Mouse (Mus musculus) naive thymus-derived CD4-positive, alpha-beta T cell, adult 2 months (primary cell): Measurements from ENCODE around the gene Ago1.
A peak's percentile ranks its signal among the peaks of the same experiment; 100 is the strongest.

ENCODE experiments used
- DNase-seq: peaks from one replicate; pipeline ENCODE4 v3.0.0-alpha.2; 2011; ENCODE audit warnings: low read depth

The Ago1 gene

DNA sequence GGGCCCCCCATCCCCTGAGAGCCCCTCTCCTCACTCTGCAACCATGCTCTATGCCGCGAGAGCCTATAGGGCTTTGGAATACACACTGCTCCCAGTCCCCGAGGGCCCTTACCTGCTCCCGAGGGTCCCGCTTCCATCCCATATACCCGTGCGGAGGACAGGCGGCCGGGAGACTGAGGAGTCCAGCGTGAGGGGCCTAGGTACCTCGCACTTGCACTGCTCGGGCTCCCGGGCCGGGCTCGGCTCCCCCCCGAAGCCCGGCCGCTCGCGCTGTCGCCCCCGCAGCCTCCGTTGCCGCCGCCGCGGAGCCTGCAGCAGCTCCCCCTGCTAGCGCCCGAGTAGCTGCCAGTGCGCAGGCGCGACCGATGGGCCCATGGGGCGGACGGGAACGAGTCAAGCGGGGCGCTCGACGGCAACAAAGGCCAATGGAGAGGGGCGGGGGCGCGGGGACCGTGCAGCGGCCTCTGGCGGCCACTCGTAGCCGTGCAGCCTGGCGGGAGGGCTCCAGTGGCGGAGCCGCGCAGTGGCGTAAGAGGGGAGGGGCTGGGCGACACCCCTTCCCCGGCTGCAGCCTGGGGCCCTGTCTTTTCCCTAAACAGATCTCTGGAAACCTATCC lies at the start of gene Ago1:
TSS of gene Ago1 (minus strand) at position 299 of the 617 bp plus-strand sequence.
- peak; percentile 97 for DNase-seq

DNA sequence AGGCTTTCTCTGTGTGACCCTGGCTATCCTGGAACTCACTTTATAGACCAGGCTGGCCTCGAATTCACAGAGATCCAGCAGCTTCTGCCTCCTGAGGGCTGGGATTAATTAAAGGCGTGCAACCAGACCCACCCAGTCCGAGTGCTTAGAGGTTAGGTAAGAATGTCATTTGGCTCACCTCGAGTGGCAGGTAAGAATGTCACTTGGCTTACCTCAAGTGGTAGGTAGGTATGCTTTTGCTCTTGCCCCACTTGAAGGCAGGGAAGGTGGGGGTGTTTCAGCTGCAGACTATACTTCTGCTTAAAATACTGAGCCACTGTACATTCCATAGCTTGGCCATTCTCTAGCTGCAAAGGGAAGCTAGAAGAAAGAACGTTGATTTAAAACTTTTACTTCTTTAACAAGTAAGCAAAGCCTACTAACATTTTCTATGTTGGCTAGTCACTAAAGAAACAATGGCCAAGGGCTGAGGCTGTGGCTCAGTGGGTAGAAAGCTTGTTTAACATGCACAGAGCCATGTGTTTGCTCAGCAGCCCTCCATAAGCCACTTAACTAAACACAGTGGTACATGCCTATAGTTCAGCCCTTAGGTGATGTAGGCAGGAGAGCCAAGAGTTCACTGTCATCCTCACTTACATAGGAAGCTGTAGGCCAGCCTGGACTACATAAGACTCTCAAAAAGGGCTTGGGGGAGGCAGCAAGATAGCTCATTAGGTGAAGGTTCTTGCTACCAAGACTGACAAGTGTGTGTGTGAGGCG lies 44.1 kb upstream of the Ago1 start:
- no peak for DNase-seq

DNA sequence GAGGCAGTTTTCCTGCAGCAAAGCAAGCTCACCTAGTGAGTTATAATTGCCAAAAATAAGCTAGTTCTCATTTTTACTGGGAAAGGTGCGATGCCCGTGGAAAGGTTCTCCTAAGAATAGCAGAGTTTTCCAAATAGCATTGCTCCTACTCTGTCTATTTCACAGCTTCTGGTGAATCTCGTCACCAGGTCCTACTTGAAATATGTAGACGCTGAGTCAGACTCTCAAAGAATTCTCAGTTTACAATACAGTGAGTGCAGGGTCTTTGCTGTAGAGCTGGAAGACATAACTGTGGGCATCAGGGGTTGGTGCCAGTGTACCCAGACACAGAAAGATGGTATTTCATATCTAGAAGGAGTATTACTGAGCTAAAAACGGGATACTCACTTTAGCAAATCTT lies 42.6 kb upstream of the Ago1 start:
- no peak for DNase-seq

DNA sequence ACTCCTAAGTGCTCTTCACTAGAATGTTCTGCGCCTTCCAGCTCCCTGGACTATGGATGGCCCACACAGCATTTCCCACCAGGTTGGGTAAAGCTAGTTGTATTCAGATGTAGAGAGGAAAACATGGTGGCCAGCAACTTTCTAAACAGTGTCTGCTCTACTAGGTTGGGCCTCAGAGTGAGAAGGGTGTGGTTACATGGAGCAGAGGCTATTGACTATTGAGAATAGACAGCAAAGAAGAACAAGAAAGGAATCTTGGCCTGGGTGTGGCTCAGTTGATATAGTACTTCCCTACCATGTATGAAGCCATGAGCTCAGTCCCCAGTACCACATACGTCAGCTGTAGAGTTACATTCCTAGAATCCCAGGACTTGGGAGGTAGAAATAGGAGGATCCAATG lies 40.7 kb upstream of the Ago1 start:
- no peak for DNase-seq

DNA sequence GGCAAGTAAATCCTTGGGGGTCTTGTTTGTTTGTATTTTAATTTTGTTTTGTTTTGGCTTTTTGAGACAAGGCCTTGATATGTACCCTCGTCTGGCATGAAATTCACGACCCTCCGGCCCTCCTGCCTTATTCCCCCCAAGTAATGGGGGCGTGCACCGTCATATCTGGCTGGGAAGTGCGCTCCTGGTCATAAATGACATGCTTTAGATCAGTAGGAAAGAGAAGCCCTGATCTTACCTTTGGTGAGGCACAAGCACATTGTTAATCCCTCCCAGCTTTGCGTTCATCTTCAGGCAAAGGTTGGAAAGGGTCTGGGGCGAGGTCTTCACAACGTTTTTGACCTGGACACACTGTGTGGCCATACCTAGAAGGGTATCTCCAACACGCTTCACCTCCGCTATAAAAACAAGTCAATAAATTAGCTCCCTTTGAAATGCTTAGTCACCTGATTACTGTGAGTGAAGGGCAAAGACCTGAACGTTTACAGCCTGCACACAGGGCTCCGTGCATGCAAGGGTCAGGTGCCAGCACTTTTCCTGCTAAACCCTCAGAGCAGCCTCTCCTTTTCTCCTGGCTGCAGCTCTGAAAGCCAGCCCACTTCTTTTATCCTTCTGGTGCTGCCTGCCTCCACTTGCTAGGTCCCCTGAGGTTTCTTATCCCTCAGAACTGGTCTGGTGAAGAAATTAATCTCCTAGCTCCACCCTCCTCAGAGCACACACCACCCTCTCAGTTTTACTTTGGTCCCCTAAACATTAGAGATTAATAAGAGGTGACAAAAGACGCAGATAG lies 39.9 kb upstream of the Ago1 start:
- no peak for DNase-seq

DNA sequence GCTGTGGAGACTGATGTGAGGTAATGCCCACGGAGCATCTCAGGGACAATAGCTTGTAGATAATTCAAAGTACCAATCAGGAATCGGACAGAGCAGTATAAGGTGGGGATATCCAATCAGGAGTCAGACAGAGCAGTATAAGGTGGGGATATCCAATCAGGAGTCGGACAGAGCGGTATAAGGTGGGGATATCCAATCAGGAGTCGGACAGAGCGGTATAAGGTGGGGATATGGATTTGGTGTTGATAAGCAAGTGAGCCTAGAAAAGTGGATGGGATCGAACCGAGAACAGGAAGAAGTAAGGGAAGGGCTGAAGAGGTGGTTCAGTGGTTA lies 34.6 kb upstream of the Ago1 start:
- DNase-seq: no peak

DNA sequence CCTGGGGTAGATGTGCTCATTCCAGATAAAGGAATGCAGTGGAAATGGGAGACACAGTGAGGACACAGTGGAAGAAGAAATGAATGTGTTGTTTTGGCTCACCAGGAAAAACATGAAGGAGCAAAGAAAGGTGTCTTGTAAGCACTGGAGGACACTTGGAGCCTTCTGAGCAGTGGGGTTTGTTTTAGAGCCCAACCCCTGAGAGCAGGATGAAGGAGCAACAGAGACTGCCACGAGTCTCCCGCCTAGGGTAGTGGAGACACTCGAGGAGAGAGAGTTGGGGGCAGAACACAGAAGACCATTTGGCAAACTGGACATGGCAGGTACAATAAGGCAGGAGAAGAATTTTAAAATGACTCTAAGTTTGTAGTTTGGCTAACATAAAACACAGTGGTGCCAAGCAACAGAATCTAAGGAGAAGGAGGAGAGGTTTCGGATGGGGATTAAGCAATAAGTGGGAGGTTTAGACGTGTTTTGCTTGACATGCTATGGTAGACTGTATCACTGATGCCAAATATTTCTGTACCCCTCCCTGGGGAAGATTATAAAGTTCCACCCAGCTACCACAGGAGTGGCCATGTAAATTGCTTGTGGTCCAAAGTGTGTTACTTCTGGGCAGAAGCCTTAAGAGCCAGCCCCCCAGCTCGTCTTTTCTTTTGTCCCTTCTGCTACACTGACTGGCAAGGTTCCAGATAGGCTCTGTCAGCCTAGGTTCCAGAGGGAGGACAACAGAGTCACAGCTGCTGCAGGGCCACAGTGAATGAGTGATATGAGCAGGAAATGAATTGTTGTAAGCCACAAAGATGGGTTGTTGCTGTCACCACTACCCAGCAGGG lies 34.0 kb upstream of the Ago1 start:
- no peak for DNase-seq

DNA sequence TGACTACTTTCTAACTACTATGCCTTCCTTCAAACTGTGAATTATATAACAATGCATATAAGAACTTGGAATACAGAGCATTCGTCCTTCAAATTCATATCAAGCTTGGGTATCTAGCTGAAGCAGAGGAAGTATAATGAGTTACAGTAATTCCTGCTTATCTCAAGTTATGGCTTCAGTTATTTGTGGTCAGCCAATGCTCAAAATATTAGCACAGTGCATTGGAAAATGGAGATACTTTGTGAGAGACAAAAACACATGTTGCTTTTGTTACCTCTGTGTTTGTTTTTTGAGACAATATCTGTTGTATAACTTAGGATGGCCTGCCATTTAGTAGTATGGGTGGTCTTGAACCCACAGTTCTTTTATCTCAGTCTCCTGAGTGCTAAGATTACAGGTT lies 30.2 kb upstream of the Ago1 start:
- no peak for DNase-seq

DNA sequence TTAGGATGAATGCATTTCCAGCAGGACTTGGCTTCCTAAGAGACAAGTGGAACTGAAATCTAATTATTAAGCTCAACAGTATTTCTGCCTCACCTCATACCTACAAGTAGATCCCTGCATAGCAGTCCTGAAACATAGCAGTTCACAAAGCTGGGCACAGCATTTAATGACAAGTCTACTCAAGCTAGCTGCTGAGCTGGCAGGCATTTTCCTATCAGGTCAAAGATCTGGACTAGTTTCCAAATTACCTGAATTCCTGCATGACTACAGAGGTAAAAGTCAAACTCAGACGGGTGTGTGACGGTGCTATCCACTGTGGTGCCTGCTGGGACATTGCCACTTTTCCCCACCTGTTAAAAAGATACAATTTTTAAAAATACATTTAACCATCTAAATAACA lies 28.6 kb upstream of the Ago1 start:
- no peak for DNase-seq

DNA sequence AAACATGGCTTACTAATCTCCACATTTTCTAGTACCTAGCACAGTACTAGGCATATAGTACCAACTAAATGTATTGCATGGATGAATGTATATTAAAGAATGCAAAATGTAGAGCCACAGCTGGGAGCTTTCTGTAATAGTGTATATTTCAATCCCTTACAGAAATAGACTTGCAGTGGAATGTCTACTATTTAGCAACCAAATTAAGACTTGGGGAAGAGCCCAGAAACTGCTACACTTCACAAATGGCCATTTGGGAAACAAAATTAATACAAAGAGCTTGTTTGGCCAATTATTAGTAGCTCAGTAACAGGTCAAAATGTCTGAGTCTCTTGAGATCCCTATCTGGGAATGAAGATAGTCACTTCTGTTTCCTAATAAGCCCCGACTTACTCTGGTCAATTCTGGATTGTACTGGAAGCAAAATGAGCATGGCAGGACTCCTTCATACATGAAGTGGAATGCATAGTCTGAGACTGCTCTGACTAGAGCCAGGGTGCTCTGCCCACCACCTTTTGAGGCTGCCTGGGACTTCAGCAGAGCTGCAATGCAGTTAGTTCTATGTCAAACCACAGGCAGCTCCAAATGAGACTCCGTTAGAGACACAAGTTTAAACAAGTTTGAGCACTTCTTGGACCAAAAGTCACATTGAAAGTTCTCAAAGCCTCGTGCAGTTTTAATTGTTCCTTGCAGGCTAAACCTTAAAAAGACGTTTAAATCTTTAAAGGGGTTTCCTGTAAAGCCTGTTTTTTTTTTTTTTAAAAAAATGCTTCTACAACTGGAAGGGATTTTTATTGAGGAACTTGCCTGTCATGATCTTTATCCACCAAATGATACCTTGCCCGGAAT lies 27.8 kb upstream of the Ago1 start:
- DNase-seq: no peak

DNA sequence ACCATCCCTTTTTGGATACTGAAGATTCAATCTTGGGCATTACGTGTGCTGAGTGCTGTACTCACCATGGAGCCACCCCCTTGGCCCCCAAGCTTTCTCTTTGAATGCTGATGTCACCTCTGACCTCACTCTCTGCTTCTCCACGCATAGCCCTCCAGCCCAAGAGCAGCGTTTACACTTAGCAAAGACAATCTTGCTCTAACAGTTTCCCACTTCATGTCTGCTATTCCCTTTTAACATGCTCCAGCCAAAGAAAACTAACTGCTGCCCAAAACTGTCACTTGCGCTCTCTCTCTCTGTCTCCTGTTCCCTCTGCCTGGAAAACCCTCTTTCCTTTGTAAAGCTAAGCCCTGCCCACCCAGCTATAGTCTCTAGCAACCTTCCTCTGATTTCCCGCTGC lies 27.1 kb upstream of the Ago1 start:
- no peak for DNase-seq

DNA sequence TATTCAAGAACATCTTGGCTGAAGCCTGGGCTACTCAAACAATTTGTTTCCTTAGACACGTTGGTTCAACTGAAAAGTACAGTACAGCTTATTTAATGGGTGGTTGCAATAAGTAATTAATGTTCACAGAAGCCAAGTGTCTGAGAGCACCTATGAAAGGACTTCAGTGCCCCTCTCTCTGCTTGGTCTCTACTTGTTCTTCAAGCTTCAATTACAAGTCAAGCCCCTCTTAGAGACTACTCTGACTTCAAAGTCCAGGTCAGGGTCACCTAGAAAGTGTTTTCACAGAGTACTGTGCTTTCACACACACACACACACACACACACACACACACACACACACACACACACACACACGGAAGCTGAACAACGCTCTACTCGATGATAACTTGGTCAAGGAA lies 25.0 kb upstream of the Ago1 start:
- no peak for DNase-seq

DNA sequence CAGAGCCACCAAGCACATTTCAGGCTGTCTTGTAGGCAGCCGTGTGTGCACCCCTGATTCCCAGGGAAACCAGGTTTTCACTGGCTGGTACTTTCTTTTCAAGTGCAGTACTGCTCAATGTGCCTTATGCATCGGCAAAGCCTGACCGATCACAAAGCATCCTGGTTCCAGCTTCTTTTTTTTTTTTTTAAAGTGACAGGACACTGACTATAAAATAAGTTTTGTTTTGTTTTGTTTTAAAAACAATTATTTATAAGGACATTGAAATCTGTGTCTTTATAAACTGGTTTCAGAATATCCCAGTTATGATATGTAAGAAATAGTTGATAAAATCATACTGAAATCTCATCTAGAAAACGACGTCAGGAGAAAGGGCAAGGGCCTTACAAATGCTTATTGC lies 23.6 kb upstream of the Ago1 start:
- DNase-seq: no peak

DNA sequence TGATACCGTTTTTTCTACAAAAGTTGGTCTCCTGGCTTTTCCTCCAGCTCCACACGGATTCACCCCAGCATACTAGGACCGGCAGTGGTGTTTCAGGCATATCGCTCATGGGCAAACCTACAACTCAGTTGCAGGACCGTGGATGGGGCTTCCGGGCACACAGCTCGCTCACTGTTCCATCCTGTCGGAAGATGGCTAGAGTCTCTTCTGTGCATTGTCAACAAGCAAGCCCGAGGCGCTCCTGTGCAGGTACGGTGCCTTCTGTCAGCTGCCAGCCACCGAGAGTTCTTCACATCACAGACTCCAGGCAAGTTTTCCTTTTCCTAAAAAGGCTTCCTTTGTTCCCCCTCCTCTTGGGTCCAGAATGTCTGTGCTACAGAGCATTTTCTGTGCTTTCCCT lies 22.3 kb upstream of the Ago1 start:
- DNase-seq: no peak

DNA sequence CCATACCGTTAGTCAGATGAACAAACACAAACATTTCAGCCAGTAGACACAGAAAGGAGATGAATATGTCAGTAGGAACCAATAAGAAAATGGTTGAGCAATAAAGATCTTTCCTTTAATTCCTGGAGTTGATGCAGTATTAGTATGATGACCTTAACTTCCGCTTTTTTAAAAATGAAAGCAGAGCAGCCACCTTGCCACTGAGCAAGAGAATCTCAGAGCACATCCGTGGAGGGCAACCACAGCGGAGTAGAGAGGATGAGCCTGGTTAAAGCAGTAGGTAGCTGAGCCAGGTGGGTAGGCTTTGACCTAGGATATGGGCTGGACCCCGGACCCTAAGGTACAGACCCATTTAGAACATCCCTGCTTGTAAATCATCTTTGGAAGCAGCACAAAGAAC lies 21.4 kb upstream of the Ago1 start:
- no peak for DNase-seq

DNA sequence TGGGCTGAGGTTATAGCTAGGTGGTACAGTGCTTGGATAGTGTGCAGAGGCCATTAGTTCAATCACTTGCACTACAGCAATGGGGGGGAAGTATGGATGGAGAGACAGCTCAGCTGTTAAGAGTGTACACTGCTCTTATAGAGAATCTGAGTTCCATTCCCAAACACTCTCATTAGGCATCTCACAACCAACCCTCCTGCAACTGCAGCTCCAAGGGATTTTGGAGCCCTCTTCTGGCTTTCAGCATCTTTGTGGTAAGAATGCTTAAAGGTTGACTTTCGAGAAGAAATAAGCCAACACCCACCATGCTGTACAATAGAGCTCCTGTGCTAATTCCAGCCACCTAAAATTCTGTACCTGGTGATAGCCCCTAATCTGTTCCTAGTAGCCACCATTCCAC lies 17.8 kb upstream of the Ago1 start:
- DNase-seq: no peak

DNA sequence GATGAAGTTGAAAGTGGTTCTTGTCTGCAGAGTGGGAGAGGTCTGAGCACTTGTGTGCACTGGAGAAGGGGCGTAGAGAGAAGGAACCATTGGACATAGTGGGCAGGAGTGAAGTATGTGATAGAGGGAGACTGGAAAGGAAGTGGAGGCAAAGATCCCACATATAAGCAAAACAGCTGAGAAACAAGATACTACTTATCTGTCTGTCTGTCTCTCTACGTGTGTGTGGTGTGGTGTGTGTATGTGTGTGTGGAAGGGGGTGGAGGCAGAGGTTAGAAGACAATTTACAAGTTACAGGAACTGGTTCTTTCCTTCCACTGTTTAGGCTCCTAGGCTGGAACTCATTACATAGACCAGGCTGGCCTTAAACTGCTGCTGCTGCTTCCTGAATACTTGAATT lies 16.7 kb upstream of the Ago1 start:
- DNase-seq: no peak

DNA sequence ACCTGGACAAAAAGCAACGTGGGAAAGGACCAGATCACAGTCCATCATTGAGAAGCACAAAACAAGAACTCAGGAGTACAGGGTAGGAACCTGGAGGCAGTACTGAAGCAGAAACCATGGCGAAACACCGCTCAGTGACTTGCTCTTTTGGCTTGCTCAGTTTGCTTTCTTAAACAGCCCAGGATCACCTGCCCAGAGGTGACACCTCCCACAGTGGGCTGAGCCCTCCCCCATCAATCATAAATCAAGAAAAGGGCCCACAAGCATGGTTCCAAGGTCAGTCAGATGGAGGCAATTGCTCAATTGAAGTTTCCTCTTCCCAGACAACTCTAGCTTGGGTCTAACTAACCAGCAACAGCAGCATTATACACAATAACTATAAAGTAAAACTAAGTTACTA lies 15.5 kb upstream of the Ago1 start:
- no peak for DNase-seq

DNA sequence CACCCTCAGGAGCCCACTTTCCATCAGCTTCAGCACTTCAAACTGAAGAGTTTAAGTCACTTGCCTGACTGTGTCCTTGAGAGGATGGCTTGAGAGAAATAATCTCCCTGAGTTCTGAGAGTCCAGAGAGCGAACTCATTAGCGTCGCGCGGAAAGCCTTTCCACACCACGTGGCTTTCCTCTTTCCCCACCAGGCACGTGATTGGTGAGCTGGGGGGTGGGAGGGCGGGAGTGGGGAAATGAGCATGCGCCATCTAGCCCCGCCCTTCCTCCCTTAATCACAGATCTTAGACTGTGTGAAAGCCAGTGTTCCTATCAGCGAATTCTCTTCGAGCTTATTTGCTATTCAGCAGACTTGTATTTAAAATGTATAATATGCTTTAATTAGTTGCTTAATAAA lies 14.6 kb upstream of the Ago1 start:
- DNase-seq: no peak

DNA sequence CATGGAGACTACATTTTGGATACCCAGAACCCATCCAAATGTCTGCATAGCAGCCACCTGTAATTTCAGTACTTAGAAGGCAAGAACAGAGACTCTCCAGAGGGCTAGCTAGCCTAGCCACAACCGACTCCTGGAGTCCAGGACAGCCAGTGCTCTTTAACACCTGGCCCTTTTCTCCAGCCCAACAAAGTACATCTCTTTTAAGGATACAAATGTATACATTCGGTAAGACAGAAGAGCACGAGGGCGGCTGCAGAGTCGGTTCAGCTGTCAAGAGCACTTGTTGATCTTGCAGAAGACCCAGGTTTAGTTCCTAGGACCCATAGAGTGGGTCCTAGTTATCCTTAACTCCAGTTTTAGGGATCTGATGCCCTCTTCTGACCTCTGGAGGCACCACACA lies 13.1 kb upstream of the Ago1 start:
- DNase-seq: no peak

DNA sequence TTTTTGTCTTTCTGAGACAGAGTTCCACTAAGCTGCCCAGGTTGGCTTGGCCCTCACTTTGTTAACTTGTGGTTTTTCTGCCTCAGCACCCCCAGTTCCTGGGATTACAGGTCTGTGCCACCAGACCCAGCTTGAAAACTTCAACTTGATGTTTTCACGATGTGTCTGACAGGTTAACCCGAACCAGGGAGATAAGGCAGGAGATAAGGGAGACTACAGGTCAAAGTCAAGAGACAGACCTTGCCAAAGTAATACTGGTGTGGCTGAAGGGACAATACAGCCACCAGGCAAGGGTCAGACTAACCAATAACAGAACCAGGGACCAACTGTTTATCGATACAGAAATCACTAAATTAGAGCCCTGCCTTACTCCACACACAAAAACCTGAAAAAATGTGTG lies 11.9 kb upstream of the Ago1 start:
- no peak for DNase-seq

DNA sequence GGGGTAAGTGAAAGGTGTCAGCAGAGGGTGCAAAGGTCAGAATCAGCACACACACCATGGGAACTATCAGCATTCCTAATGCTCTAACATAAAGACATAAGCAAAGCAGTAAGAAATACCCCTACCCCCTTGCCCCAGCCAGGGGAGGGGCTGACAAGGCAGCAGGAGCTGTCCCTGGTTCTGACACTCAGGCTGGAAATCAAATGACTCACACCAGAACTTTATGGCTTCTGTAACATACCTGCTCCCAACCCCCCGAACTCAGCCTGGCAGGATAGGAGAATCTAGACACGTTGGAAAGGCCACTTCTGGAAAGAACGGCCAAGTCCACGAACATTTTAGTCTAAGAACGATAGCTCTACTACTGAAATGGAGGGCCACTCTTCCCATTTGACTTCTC lies 4.6 kb upstream of the Ago1 start:
- no peak for DNase-seq
